In the genomic region with DNA sequence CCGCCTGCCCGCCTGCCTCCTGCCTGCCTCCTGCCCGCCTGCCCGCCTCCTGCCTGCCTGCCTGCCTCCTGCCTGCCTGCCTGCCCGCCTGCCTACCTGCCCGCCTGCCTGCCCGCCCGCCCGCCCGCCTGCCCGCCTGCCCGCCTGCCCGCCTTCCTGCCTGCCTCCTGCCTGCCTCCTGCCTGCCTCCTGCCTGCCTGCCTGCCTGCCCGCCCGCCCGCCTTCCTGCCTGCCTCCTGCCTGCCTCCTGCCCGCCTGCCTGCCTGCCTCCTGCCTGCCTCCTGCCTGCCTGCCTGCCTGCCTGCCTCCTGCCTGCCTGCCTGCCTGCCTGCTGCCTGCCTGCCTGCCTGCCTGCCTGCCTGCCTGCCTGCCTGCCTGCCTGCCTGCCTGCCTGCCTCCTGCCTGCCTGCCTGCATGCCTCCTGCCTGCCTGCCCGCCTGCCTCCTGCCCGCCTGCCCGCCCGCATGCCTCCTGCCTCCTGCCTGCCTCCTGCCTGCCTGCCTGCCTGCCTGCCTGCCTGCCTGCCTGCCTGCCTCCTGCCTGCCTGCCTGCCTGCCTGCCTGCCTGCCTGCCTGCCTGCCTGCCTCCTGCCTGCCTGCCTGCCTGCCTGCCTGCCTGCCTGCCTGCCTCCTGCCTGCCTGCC, we compare ENCODE assay signal across 7 mouse cellular contexts.
A peak's percentile ranks its signal among the peaks of the same experiment; 100 is the strongest.
DNase-seq lines count a peak whose midpoint lies in the region; ATAC-seq and TF ChIP-seq lines count a peak whose summit lies in the region.
"Not testable (repeated sequence)": the region's sequence is repeated elsewhere in the genome, so short reads cannot be mapped to it uniquely, and the experiment has no call there.

No protein-coding gene starts in this region.

- not testable (repeated sequence) for TF ChIP-seq CTCF in heart, postnatal 0 days (IDR thresholded peaks at IDR 0.05; ENCODE audit: low read depth)

- ATAC-seq in forebrain, embryonic 15.5 days (replicated peaks); heart, postnatal 0 days (ENCODE audit: insufficient read depth, low read depth); intestine, embryonic 16.5 days; midbrain, embryonic 11.5 days (ENCODE audit: low FRiP score); neural tube, embryonic 13.5 days (ENCODE audit: low read depth): not testable (repeated sequence)

- H3K4me2 ChIP-seq in forebrain, embryonic 15.5 days (replicated peaks); intestine, embryonic 16.5 days (ENCODE audit: low read depth, low read length); neural tube, embryonic 13.5 days: not testable (repeated sequence)
- H3K4me2 ChIP-seq in heart, postnatal 0 days (ENCODE audit: low read depth, low read length) = peak overlapping the region; percentile 51
- peak overlapping the region; percentile 13; the same call in 1 of the 2 replicates for H3K4me2 ChIP-seq in midbrain, embryonic 11.5 days

- H3K36me3 ChIP-seq in embryonic facial prominence, embryonic 10.5 days (replicated peaks); forebrain, embryonic 15.5 days; heart, postnatal 0 days (replicated peaks; ENCODE audit: control insufficient read depth, insufficient read depth, low read length); intestine, embryonic 16.5 days (ENCODE audit: control insufficient read depth, insufficient read depth, low read length); midbrain, embryonic 11.5 days (ENCODE audit: control insufficient read depth, insufficient read depth, low read length); neural tube, embryonic 13.5 days: not testable (repeated sequence)

- H3K9ac ChIP-seq in forebrain, embryonic 15.5 days (replicated peaks); heart, postnatal 0 days (replicated peaks; ENCODE audit: low read depth, low read length); intestine, embryonic 16.5 days (ENCODE audit: low read depth, low read length); midbrain, embryonic 11.5 days (ENCODE audit: low read length); neural tube, embryonic 13.5 days: not testable (repeated sequence)

- not testable (repeated sequence) for H3K27me3 ChIP-seq in embryonic facial prominence, embryonic 10.5 days (replicated peaks; ENCODE audit: low read depth, poor library complexity, severe bottlenecking); forebrain, embryonic 15.5 days; heart, postnatal 0 days (ENCODE audit: control insufficient read depth, insufficient read depth, low read length); intestine, embryonic 16.5 days (replicated peaks; ENCODE audit: control insufficient read depth, insufficient read depth, low read length); midbrain, embryonic 11.5 days (ENCODE audit: control insufficient read depth, insufficient read depth, low read length); neural tube, embryonic 13.5 days

- H3K4me3 ChIP-seq in embryonic facial prominence, embryonic 10.5 days = peak overlapping the region; percentile 52
- peak overlapping the region; percentile 12; the same call in 1 of the 2 replicates for H3K4me3 ChIP-seq in forebrain, embryonic 15.5 days
- H3K4me3 ChIP-seq in heart, postnatal 0 days (ENCODE audit: low read depth, low read length) = peak overlapping the region; percentile 30; the same call in 1 of the 2 replicates
- 0 out of 2 replicates have a peak overlapping the region, but pooled peaks have one; percentile 16 for H3K4me3 ChIP-seq in intestine, embryonic 16.5 days (ENCODE audit: low read length)
- peak overlapping the region; percentile 20 for H3K4me3 ChIP-seq in midbrain, embryonic 11.5 days (ENCODE audit: low read depth, low read length)
- H3K4me3 ChIP-seq in neural tube, embryonic 13.5 days = peak overlapping the region; percentile 27

- peak; percentile 54 for DNase-seq in embryonic facial prominence, embryonic 10.5 days (ENCODE audit: low spot score)
- DNase-seq in heart, postnatal 0 days (ENCODE audit: low spot score); midbrain, embryonic 11.5 days (ENCODE audit: low spot score, missing footprints): not testable (repeated sequence)
- DNase-seq in liver = peak; percentile 29

- WGBS in embryonic facial prominence, embryonic 10.5 days = 42% methylated on average over 12 of the region's 21 CpGs
- 40% methylated on average over 16 of the region's 21 CpGs for WGBS in forebrain, embryonic 15.5 days
- 37% methylated on average over 12 of the region's 21 CpGs for WGBS in heart, postnatal 0 days
- WGBS in intestine, embryonic 16.5 days = 58% methylated on average over 5 of the region's 21 CpGs
- WGBS in midbrain, embryonic 11.5 days = 60% methylated on average over 14 of the region's 21 CpGs
- WGBS in neural tube, embryonic 13.5 days = 72% methylated on average over 4 of the region's 21 CpGs

- H3K27ac ChIP-seq in embryonic facial prominence, embryonic 10.5 days (replicated peaks); forebrain, embryonic 15.5 days (replicated peaks); heart, postnatal 0 days (ENCODE audit: low read depth); intestine, embryonic 16.5 days (ENCODE audit: low read length); midbrain, embryonic 11.5 days (ENCODE audit: low read depth, low read length); neural tube, embryonic 13.5 days (replicated peaks): not testable (repeated sequence)

- not testable (repeated sequence) for H3K9me3 ChIP-seq in embryonic facial prominence, embryonic 10.5 days; forebrain, embryonic 15.5 days; heart, postnatal 0 days (replicated peaks; ENCODE audit: control insufficient read depth, low read length); intestine, embryonic 16.5 days (ENCODE audit: control insufficient read depth, low read length); midbrain, embryonic 11.5 days (ENCODE audit: control insufficient read depth, low read length); neural tube, embryonic 13.5 days

- H3K4me1 ChIP-seq in embryonic facial prominence, embryonic 10.5 days; forebrain, embryonic 15.5 days; heart, postnatal 0 days (ENCODE audit: control insufficient read depth, insufficient read depth); intestine, embryonic 16.5 days (ENCODE audit: control insufficient read depth, insufficient read depth, low read length); midbrain, embryonic 11.5 days (ENCODE audit: control insufficient read depth, insufficient read depth, low read length); neural tube, embryonic 13.5 days (replicated peaks): not testable (repeated sequence)

- not testable (repeated sequence) for TF ChIP-seq EP300 in heart, postnatal 0 days (IDR thresholded peaks at IDR 0.05; ENCODE audit: low read depth)
